Mouse (Mus musculus) liver, postnatal 0 days (tissue): Measurements from ENCODE around the gene Ccdc12.

Experiments used
- CTCF ChIP-seq: sonication (generic); IDR thresholded peaks from 2 replicates; pipeline ENCODE4 v1.5.1; 2016; ENCODE audit warnings: antibody characterized with exemption, low read depth
- EP300 ChIP-seq: IDR thresholded peaks from 2 replicates; pipeline ENCODE4 v1.6.1; 2016; ENCODE audit warnings: antibody characterized with exemption, low read depth, mild to moderate bottlenecking

DNA sequence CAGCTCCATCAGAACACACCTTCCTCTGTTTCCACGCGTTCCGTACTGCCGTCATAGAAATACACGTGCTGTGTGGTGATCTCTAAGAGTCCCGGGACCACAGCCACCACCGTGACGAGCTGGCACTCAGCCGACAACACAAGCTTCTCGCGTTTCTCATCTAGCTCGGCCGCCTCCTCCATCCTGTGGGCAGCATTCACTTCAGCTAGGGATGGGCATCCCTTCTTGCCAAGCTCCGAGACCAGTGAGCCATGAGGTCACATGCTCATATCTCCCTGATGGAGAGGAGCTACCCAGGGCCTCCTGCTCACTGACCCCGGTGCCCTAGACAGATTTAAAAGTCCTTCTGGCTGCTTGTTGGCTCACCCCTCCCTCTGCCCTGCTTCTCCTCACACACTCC is 26.1 kb upstream of the Ccdc12 start:
- no peak for TF ChIP-seq EP300
- TF ChIP-seq CTCF: no peak
